Mouse (Mus musculus) thymus, postnatal 25 days (tissue): ENCODE measurements at regions not wholly inside any gene's neighbourhood (a gene's known extent, or its start where the extent isn't known, plus 50 kb on each side); places are given as distances from the start of the nearest gene placed in this dataset.

Experiments
- DNase-seq: peaks from one replicate; pipeline ENCODE4 v3.0.0; 2022

GRCm38 (mm10) chr4:11903861-11904260 lies 77.2 kb downstream of the Gm10604 start:
- DNase-seq, result no peak

DNA sequence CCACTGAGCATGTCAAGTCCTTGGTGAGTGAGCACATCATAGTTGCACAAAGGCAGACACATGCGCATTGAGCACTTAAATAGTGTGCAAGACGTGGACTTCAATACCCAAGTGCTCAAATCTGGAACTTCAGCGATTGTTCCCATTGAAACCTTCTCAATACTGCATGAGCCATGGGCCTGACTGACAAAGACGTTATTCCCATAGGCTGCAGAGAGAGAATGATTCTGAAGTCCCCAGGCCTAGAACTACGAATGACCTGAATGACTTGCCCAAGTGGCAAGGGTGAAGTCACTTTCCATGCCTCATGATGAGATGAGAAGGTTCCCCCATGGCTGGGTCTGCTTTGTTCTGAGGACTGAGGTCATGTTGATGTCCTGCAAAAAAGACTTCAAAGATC lies 77.7 kb downstream of the Gm10604 start:
- DNase-seq, result no peak

DNA sequence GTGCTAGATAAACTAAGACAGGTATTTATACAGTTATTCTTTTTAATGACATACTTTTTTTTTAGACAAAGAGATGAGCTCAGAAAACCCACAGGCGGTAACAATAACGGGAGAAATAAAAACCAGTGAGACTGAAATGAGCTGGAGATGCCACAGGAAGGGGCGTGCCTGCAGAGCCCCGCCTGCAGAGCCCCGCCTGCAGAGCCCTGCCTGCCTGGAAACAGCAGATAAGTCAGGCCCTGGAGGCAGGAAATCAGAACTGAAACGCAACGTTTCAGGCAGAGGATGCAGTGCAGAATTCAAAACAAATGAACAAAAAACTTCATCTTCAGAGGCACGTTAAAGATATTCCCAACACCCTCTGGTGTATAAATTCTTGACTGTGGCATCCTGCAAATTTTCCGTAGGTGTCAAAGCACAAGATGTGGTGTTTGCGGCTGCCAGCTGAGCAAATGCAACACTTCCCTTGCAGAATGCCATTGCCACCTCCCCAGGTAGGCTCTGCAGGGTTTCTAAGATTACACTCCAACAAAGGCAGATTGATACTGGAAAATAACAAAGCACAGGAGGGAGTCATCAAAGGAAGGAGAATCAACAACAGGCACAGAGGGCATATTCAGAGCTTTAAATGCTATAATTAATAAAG lies 81.0 kb downstream of the Gm10604 start:
- DNase-seq, result peak; percentile 32

DNA sequence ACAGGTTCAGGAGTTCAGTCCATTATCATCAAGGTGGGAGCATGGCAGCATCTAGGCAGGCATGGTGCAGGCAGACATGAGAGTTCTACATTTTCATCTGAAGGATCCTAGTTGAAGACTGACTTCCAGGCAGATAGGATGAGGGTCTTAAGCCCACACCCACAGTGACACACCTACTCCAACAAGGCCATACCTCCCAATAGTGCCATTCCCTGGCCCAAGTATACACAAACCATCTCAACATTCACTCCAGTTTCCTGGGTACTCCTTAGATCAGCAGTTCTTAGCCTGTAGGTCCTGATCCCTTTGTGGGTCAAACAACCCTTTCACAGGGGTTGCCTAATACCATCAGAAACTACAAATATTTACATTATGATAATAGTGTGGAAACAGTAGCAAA lies 83.8 kb downstream of the Gm10604 start:
- no peak for DNase-seq

DNA sequence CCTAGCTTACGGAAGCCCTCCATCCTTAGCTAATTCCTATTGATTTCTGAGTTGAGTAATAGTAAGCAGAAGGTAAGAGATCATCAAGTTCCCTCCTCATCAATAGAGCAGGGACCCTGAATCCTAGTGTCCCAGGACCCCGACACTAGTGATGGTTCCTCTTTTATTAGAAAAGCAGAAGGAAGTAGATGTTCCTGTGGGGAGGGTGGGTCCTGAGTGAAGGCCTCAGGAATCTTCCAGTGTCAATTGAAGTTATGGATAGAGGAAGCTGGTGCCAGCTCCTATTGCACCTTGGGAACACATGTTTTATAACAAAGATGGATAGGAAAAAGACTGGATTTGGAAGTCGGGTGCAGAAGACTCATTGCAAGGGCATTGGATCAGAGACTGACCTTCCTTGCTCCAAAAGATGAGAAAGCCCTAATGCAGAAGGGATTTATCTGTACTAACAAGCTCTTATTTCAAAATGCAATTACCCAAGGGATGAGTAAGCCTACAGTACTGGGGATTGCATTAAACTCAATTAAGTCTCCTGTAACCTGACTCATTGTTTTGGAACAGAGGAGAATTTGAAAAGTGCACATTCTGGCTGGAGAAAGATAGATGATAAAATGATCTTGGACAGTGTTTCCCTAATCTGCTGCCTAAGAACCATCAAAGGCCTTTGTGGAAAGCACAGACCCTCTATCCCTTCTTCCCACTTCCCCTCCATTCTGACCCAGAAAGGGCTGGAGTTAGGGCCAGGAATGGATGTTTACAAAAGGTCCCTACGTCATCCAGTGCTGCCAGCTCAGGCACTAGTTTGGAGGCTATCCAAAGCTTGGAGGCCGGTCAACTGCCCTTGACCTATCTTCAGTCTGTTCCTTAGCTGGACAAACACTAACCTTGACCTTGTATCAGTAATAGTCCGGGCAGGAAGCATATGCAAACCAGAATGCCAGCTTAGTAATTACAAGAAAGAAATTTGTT lies 84.9 kb downstream of the Gm10604 start:
- DNase-seq, result no peak

- DNase-seq, result no peak
Measured at GRCm38 (mm10) chr4:11893560-11894205, 87.4 kb downstream of the Gm10604 start.

DNA sequence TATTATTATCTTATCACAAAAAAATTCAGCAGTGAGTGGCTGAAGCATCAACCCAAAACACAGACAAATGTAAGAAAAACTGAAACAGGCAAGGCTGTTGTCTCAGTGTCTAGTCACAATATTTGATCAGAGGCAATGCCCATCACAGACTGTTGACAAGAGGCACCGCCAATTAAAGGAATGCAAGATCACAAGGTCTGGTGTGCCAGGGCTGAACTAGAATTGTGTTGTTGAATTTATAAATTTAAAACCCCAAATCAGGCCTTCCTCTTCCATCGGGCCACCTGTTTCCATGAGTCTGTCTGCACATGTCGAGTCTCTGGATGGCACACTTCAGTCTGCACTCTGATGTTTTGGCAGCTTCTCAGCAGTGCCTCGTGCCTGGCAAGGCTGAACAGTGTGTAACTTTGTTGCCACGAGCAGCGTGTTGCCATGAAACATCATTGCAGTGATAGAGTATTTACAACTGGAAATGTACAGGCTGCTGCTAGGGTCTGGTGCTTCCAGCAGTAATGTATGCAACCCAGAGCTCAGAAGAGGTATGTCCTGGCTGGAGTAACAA lies 91.9 kb downstream of the Gm10604 start:
- DNase-seq, result no peak

- DNase-seq, result no peak
Measured at GRCm38 (mm10) chr4:11887377-11887776, 93.7 kb downstream of the Gm10604 start.

GRCm38 (mm10) chr4:11885499-11885898 lies 95.6 kb downstream of the Gm10604 start:
- no peak for DNase-seq

DNA sequence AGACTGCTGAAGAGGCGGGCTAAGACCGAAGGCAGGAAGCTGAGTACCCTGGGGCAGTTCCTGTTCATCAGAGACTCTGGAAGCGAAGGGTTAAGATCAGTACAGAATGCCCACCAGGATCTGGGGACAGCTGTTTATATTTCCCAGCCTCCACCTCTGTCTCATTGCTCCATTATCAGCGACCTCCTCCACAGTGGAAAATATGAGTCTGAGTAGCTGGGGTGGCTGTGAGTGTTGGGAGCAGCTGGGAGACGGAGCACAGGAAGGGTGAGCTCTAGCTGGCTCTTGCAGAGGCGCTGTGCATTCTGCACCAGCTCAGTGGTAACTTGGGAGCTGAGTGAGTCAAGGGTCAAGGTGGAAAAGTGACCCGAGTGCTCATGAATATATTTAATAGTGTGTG lies 96.2 kb downstream of the Gm10604 start:
- DNase-seq, result no peak

GRCm38 (mm10) chr4:11883295-11883694 lies 97.8 kb downstream of the Gm10604 start:
- DNase-seq, result no peak

DNA sequence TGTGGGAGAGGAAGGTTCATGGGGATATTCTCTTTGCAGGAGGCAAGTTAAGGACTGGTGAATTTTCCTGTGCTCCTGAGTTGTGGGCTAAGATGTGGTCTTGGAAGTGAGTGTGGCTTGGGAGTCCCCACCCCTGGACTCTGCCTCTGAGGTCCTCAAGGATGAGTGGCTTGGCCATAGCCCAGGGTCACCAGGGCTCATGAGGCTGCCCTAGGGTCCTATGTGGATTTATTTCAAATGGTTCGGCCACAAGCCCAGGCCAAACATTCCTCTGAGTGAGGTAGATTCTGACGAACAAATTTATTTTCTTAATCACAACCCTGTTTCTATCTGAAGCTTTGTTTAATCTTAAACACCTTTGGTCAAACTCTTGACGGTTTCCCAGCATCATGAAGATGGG lies 98.4 kb downstream of the Gm10604 start:
- DNase-seq, result no peak

- DNase-seq, result no peak
Measured at GRCm38 (mm10) chr4:11878638-11879037, 102.4 kb downstream of the Gm10604 start.

- DNase-seq, result no peak
Measured at GRCm38 (mm10) chr4:11877945-11878344, 103.1 kb downstream of the Gm10604 start.

DNA sequence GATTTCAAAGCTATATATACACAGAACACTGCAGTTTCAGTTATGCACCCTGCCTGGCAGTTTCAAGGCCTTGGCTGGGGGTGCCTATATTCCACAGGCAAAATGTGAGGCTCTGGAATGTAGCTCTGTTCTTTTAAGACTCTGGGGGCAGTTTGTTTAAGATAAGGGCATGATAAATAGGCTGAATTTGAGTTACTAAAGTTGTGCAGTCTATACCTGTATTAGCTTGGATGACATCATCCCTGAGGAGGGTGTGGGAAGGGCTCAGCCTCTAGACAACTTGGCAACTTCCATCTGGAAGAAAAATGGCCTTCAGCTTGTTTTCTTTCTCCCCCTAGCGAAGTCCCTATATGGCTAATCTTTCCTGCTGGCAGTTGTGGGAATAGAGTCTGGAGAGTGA lies 105.1 kb downstream of the Gm10604 start:
- DNase-seq, result no peak

DNA sequence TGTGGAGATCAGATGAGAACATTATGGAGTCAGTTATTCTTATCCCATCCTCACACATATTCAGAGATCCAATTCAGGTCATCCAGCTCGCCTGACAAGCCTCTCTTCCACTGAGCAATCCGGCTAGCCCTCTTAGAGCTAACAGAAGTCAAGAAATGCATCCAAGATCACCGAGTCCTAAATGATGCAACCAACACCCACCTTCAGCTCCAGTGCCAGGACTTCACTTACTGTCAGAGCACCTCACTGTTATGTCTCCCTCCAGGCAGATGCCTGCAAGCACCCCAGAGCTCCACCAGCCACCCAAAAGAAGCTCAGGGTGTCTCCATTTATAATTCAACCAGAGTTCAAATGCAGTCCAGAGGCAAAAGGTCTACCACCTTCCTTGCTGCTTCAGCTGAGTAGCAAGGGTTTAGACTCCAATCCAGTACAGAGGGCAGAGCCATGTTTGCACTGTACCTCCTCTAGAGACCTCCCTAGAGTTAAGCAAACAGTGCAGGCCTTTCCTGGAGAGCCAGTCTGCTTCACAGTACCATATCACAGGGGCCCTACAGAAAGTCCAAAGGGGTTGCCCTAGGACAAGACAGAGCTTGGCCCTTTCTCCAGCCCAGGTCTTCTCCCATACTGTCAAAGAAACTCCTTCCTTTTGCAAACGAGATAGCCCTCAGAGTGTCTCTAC lies 106.3 kb downstream of the Gm10604 start:
- DNase-seq, result no peak

GRCm38 (mm10) chr4:11872036-11872435 lies 109.0 kb downstream of the Gm10604 start:
- DNase-seq, result no peak

DNA sequence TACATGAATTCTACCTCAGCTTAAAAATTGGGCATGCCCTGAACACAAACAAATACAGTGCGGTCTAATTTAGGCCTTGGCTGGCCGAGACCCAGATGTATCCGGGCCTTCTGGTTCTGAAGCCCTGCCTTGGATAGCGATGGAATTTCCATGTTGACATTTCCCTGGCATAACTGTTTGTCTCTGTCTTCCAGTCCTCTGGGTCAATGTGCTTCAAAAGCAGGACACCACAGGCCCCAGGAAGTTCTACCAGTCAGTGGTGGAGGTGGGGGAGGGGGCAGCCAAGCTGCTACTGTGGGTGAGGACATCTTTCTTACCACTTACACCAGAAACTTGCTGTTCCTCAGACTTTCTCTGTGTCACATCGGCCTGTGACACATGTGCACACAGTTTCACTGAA lies 111.3 kb downstream of the Gm10604 start:
- DNase-seq, result no peak

GRCm38 (mm10) chr4:11868565-11868964 lies 112.5 kb downstream of the Gm10604 start:
- no peak for DNase-seq
